Mouse (Mus musculus): ENCODE measurements around the gene Camk2d.
A peak's percentile ranks its signal among the peaks of the same experiment; 100 is the strongest.

Camk2d gene

DNA sequence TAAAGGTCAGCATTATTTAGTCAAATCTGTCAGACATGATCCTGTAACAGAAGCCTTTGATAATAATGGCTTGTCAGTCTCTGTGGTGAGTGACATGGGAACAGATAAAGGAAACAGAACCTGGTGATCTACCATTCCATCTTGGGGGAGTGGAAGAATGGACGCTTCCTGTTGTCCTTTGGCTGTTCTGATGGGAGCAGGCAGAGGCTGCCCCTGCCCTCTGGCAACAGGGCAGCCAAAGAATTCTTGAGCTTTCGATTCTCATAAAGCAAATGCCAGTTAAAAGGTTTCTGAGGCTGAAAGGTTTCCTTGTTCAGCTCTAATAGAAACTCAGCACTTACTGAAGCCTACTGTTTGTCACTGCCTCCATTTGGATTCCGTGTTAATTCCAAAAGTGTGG, 60.1 kb downstream of the Camk2d start:
- DNase-seq, result no peak

DNA sequence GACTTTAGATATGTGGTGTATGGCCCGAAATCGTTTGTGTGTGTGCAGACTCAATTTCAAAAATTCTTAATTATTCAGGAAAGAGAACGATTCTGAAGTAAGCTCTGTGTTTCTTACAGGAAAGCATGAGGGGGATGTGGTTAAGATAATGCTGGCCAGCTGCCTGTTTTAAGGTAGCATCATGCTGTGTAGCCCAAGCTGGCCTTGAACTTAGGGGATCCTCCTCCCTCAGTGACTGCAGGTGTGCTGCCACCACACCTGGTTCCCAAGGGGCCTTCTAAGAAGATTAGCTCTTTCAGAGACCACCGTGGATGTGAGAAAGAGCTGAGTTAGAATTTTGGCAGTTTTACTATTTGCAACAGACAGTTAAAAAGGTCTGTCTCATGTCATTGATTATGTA, 61.8 kb downstream of the Camk2d start:
- no peak for DNase-seq

DNA sequence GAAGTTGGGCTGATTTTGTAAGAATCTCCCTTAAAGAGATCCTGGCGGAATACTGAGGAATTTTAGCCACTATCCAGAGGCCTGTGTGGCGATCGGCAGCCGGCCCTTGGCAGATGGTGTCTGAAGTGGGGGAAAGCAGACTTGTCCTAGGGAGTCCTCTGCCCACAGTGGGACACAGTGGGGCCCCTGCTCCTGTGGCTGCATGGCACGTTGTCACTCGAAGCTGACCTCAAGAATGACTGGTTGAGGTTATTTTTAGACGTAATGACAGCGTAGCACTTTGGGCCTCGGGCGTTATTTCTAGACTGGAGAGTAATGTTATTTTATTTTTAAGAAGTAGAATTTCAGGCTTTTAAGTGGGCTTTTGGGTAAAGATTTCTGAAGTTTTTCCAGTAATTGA, 62.7 kb downstream of the Camk2d start:
- no peak for DNase-seq

DNA sequence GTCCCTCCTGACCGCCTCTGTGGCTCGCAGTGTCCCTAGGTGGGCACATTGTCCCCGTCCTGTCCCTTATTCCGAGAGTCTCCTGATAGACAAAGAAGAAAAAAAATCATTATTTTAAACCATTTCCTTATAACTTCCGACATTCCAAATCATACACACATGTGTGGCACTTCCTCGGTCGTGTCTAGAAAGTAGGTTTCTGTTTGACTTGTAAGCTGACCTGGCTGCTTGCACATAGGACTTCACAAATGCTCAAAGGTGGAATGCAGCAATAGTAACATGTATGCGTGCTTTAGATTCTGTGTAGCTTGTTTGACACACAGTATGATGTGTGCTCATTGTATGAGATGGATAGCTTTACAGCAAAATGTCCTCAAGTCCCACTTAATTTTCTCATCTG, 63.1 kb downstream of the Camk2d start:
- DNase-seq, result no peak

DNA sequence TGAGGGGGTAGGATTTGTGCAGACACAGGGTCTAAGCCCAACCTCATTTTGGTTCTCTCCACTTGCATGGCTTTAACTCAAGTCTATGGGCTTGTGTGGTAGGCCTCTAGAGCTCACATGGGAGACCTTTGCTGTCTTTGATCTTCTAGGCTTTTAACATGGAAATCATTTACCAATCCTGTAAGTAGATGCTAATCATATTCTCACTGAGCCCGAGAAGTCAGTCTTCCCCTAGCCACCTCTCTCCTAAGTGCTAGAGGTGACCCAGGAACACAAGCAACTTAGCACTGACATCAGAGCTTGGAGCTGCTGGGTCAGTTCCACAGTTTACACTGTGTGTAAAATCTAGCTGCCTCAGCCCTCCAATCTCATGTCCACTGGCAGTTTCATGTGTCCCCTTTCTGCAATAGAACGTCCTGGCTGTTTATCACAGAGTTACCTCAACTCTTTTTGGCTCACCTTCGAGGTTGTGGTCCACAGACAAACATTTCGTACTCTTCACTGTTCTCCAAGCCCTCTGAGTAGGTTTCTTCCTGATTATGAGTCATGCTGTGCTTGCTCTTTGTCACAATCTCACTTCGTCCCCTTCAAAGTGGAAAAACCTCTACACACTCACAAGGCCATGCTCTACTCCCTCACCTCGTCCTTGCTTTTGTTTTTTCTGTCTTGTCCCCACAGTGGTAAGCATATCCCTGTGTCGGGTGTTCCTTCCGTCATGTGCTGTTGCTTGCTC, 63.9 kb downstream of the Camk2d start:
- DNase-seq, result no peak

DNA sequence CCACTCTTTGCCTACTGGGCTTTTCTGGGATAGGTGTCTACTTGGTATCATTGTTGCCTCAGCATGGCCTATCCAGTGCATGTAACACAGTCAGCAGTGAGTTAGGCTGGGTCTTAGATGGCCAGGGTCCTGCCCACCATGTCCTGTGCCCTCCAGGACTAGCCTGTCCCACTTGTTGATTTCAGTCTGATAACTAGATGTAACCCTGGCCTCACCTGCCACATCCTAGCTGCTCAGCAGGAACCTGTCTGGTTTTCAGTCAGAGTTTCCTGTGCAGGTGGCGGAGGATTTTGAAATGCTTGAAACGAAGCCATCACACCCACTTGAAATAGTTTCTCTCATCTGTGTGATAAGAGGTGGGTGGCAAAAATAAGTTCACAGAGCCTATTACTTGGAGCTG, 64.5 kb downstream of the Camk2d start:
- DNase-seq, result no peak

DNA sequence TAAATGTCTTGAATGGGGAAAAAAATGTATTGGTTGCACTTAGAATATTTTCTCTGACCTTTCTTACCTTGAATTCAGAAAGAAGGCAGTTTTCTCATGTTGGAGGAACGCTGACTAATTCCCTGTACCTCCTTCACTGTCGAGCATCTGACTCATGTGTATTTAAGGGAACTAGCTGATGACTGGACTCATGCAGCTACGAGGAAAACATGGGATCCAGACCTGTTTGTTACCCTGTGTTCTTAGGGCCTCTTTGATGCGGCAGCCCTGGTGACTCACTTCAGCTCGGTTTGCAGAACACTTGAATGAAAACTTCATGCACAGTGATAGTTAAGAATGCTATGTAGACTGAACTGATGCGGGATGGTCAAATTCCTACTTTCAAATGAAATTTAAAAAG, 64.9 kb downstream of the Camk2d start:
- no peak for DNase-seq

DNA sequence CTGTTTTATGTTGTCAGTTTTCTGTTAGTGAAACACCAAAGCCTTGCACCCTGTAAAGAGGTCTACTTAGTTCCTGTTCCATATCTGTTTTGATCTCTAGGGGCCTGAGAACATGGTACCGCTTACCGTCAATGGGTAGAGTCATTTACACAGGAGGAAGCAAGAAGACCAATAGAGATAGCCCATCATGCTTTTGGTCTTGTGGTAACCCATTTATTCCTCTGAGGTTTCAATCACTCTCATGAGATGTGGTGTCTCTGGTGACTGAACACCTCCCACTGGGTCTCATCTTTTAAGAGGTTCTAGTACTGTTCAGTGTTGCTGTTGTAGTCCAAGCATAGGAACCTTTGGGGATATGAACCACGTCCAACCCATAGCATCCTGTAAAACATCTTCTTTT, 65.8 kb downstream of the Camk2d start:
- no peak for DNase-seq

DNA sequence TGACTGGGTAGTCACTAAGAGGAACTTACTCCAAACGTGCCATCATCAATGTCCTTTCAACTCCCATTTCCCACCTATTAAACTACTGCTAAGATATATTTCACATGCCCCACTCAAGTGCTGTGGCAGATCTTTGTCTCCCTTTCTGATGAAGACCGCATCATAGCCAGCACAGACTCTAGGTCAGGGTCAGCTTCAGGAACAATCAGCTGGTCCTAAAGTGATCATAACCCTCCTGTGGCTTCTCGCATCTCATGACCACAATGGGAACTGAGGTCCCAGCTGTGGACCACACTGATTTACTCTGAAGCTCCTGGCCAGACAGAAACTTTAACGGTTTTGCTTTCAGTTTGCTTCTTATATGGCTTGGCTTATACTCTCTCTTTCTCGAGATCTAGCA, 67.3 kb downstream of the Camk2d start:
- no peak for DNase-seq

DNA sequence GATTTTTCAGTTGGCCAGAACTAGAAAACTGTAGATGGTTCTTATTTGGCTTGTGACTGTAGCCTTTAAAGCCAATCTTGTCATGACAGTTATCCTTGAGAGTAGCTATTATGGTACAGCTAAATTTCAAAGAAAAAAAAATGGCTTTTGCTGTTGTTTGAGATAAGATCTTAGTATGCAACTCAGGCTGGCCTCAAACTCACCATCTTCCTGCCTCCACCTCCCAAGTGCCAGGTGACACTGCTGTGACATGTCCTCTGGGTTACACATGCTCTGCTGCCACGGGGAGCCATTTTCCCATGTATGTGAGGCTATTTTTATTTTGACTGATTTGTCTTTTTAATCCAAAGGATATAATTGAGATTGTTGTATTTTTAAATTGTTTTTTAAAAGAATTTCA, 69.8 kb downstream of the Camk2d start:
- no peak for DNase-seq

DNA sequence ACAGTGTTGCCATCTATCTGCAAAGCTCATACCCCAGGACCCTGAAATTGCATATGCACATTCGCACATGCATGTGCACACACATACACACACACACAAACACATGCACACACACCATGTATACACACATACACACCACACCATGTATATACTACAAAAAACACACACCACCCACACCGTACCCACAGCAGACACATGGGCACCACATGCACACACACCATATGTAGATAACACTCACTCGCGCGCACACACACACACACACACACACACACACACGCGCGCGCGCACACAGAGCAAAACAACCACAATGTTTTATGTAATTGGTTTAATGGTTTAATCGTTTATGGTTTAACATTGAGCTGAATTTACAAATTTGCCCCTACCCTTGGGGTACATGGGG, 70.9 kb downstream of the Camk2d start:
- DNase-seq, result no peak

DNA sequence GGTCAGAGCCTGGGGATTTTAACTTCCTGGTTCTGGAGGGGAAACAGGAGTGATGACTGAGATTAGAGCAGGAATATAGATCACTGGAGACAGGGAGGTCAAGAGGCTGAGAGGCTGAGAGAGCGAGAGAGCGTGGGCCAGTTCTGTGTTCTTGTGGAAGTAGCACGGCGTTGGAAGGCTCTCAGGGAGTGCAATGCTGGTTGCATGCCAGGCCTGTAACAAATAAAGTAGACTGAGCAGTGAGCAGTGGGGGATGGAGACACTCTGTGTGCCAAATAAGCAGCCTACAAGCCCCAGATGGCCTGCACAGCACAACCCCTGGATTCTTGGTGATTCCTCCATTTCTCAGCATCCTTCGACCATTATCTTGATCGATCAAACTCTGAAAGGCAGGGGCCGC, 71.3 kb downstream of the Camk2d start:
- DNase-seq, result no peak

DNA sequence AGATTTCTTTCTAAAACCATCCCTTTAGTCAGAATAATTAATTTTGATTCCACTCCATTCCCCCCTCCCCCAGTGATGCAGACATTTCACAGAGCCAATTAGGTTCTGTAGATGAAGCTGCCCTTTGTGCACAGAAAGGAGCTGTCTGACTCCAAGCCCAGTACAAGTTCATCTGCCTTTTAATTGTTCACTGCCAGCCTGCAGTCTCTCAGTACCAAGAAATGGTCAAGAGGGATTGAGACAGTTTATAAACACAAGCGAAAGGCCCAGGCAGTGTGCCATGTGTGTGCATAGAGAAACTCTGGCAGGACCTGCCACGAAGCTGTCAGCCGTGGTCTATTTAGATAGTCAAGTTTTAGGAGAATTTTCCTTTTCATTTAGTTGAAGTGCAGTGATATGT, 72.0 kb downstream of the Camk2d start:
- DNase-seq, result no peak

DNA sequence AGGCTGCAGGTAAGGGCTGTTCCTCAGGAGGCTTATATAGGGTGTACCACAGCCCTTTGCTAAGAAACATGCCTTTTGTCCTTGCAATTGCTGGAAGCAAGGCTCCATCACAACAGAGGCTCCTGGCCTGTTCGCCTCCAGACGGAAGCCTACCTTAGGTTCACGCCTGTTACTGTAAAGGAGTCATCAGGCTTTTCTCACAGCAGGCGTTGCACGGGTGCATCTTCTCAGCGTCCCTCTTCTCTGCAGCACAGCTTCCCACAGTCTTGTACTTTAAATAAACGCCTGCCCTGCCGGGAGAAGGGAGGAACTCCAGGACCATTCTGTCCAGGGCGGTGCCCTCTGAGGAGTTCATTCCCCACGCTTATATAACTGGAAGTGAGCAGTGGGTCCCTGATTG, 72.6 kb downstream of the Camk2d start:
- no peak for DNase-seq

DNA sequence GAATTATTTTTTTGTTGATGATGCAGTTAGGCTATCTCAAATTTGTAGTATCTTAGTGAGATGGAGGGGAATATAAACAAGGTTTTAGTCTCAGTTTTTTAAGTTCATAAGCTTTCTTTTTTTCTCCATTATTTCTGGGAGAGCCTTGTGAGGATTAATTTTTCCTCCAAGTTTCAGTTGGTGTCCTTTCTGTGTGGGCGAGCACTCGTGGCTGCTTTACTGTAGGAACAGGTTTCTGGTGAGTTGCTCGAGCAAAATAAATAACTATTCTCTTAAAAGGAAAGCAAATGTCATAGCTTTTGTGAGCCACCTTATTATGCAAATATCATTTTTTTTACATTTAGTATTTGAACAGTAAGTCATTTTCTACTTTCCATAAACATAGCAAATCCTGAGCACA, 74.3 kb downstream of the Camk2d start:
- DNase-seq, result no peak

DNA sequence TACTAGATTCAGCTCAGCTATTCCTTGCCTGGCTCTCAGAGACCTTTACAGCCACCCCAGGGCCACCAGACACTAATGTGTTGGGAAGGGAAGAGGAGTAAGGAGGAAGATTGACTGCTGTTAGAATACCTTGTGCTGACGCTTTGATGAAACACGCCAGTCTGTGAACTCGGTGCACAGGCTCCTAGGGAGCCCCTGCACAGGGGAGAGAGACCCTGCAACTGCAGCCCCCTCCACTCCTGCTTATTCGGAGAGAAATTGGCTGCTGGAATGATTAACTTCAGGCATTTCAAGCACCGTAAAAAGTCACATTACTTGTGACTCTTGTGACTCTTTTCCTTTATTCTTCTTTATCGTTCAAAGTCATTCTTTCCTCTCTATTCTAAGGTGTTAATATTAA, 75.2 kb downstream of the Camk2d start:
- DNase-seq, result no peak

DNA sequence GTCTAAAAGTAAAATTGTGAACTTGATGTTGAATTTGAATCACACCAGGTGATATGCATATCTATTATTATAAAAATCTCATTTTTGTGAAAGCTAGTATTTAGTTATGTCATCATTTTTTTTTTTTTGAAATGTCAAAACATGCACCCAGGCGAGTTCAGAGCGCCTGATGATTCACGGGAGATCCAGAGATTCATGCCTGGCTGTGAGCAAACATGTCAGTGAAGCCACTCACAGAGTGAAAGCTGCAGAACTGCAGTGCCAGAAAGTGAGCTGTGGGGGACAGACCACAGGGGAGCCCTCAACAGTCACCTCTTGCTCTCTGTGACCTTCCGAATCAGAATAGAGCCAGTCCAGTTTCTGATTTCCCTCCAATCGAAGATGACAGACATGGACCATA, 84.9 kb downstream of the Camk2d start:
- no peak for DNase-seq

DNA sequence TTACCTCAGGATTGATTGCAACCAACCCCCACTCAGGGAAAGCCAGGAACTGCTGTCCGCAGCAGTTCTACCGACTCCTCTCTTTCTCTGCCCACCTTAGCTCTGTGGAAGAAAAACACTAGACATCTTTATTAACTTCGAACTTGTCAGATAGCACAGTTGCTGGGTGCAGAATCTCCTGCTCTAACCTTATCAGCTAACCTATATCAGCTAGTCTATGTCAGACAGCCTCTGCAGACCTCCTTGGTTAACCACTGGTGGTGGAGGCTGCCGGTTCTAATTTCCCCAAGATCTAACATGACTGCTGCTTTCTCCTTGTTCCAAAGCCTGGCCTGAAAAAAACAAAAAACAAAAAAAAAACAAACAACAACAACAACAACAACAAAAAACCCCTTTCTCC, 85.9 kb downstream of the Camk2d start:
- no peak for DNase-seq

DNA sequence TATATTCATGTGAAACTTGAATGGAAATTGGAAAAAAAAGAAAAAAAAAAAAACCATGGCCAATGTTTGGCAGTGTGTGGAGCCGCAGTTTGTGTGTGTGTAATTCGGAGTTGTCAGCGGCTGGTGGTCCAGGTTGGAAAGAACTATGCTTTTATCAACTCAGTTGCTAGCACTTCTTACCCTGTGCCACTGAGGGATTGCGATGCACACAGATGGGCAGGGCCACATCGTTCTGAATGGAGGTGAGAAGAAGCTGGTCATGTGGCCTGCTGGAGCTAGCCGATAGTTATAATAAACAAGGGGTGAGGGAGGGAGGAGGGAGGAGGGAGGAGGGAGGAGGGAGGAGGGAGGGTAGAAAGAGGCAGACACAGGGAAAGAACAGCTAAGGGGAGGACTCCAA, 89.3 kb downstream of the Camk2d start:
- no peak for DNase-seq

DNA sequence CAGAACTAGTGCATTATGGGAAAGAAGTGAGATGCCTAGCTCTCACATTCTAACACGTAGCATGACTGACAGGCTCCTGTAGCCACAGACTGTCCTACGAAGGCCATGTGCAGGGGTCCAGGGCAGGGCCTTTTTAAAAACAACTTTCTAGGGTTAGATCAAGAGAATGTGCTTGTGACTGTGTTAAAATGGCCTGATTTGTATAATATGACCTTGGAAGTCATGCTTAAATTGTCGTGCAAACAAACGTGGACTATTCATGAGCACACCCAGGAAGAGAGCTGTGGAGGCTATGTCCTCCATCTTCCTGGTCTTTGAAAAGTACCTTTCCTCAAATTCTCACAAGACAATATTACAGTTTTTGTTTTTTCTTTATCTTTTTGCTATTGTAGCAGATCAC, 91.0 kb downstream of the Camk2d start:
- DNase-seq, result no peak

DNA sequence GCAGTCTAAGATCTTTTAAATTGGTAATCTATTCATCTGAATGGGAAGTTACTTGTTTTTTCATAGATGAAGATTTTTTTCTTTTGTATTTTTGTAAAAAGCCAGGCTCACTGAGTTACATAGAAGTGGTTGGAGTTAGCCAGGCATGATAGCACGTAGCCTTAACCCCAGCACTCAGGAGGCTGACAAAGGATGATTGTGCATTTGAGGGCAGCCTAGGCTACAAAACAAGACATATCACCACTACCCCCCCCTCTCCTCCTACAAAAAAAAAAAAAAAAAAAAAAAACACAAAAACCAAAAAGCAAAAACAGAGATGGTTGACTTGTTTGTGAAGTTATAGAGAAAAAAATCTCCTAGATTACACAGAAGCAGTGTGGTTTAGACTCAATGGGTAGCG, 92.4 kb downstream of the Camk2d start:
- DNase-seq, result no peak

DNA sequence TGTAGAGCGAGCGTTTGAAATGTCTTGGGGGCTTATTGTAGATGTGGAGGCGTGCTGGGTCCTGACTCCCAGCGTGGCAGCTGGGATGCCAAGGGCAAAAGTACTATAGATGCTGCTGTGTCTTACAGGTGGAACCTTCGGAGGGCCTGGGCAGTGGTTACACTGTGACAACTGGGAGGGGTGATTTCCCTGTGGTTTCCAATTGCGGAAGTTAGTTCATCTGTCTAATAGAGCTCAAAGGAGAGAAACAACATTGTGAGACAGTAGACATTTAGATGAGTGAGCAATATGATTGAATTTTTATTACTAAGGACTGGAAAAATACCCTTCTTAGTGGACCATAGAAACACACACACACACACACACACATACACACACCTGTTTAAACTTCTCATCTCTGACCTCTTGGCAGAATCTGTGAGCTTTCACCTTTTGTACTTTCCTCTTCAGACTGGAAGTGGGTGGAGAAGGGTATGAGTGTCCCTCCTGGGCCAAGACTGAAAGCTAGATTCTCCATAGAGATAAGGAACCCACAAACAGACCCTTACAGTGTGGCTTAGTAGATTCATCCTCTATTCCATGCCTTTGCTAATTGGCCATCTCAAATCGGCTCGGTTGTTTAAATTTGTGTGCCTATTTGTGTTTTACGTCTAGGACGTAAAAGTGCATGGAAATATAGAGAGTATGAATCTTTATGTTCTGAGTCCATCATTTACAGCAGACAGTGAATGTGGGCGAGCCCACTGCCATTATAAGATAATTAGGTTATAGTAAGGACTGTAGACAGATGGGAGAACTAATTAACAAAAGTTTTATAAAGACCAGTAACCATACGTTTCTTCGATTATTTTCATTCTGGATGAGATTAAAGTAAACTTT, 94.8 kb downstream of the Camk2d start:
- DNase-seq, result no peak

DNA sequence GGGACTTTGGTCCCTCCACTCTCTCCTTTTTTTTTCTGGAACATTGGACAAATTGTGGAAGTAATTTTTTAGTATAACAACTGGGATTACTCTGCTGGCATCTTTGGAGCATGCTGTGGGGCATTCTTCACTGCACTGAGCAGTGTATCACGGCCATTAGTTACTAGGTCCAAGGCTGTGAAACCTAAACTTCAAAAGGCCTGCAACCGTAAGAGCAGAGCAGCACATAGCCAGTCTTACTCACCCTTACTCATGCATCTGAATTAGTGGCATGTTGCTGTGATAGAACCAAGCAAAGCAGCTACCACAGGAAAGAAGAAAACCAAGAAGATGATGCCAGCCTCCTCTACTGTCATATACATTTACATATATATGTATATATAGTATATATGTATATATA, 95.5 kb downstream of the Camk2d start:
- no peak for DNase-seq

DNA sequence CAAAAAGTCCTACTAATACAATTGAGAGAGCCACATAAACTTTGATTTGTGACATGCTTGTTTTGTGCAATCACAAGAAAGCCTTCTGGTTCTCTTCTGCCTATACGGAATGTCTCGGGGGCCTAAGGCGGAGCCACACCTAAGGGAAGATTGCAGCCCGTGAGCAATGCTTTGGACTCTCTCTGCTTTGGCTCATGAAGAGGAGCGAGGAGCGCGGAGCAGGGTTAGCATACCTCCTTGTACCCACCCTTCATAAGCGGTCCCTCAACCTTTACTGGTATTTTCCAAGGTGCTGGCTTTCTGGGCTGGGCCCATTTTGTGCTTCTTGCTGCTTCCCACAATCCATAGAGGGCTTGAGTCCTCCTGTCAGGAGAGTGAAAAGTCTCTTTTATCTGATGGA, 96.7 kb downstream of the Camk2d start:
- no peak for DNase-seq

DNA sequence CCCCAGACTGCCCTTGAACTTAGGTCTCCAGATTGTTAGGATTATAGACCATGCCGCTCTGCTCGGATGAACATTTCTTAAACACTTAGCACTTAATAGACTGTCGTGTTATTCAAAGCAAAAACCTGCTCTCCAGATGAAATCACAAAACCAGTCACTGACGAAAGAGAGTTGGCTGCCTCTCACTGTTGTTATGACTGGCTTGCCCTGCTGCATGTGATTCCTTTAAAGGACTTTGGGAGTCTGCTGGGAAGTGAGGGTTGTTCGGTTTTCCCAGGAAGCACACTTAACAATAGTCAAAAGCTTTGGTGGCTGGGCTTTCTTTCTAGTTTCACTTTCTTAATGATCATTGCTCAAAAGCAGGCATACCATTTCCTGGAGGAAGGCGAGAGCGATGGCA, 97.2 kb downstream of the Camk2d start:
- DNase-seq, result peak in 1 of 2 experiments; percentile 19
